Mouse (Mus musculus) megakaryocyte, adult 5-6 weeks (primary cell): Measurements from ENCODE around the gene Morf4l1. TPM values are rescaled to one million over a fixed set of nuclear protein-coding genes. Genes with fewer than 3 reads are reported as not detected.

Experiments
- ATAC-seq: 2 replicates; pipeline ENCODE4 v1.8.0; 2016; ENCODE audit warnings: mild to moderate bottlenecking, inconsistent platforms; ENCODE audit not compliant: poor library complexity, severe bottlenecking
- total RNA-seq, 2 experiments: library from RNA; stranded (forward) in 1 of 2; stranded (reverse) in 1 of 2; fragments of 153-499, 151-499 nt in 1 of 2; fragments of 221-1000, 200-1000 nt in 1 of 2; gene quantifications; 2 replicates each; pipeline versions ENCODE4 v1.2.3 to v1.2.4; 2015 to 2017

The Morf4l1 gene
- total RNA-seq (2015) (322 and 341 TPM in 2 replicates), total RNA-seq (2017) (148 and 202 TPM in 2 replicates)

GRCm38 (mm10) chr9:90114567-90115307 is at the start of gene Morf4l1:
Gene Morf4l1, minus strand, starts transcription at chr9:90114774.
- peak; percentile 86 for ATAC-seq

- ATAC-seq: peak; percentile 45
Observed at GRCm38 (mm10) chr9:90163749-90164095, 49.1 kb upstream of the Morf4l1 start.

GRCm38 (mm10) chr9:90162926-90163748 is 48.6 kb upstream of the Morf4l1 start, which contains the start of gene Adamts7:
Gene Adamts7, plus strand, starts transcription at chr9:90163069.
- ATAC-seq: peak; percentile 41

GRCm38 (mm10) chr9:90162243-90162925 is 47.8 kb upstream of the Morf4l1 start:
- peak; percentile 90 for ATAC-seq

GRCm38 (mm10) chr9:90146869-90147268 is 32.3 kb upstream of the Morf4l1 start:
- ATAC-seq: no peak

- ATAC-seq: no peak
Observed at GRCm38 (mm10) chr9:90145788-90146187, 31.2 kb upstream of the Morf4l1 start.

- no peak for ATAC-seq
Observed at GRCm38 (mm10) chr9:90136678-90136965, 22.0 kb upstream of the Morf4l1 start.

GRCm38 (mm10) chr9:90135963-90136677 is 21.5 kb upstream of the Morf4l1 start:
- no peak for ATAC-seq

GRCm38 (mm10) chr9:90135466-90135865 is 20.9 kb upstream of the Morf4l1 start:
- ATAC-seq: no peak

GRCm38 (mm10) chr9:90133562-90134355 is 19.2 kb upstream of the Morf4l1 start:
- ATAC-seq: no peak

- no peak for ATAC-seq
Observed at GRCm38 (mm10) chr9:90128636-90129201, 14.1 kb upstream of the Morf4l1 start.

GRCm38 (mm10) chr9:90127146-90127545 is 12.6 kb upstream of the Morf4l1 start:
- ATAC-seq: peak; percentile 5; the same call in 1 of the 2 replicates

- ATAC-seq: peak; percentile 93
Observed at GRCm38 (mm10) chr9:90126260-90127010, 11.9 kb upstream of the Morf4l1 start.

- ATAC-seq: no peak
Observed at GRCm38 (mm10) chr9:90125416-90126099, 11.0 kb upstream of the Morf4l1 start.

- no peak for ATAC-seq
Observed at GRCm38 (mm10) chr9:90124873-90125245, 10.3 kb upstream of the Morf4l1 start.

- ATAC-seq: no peak
Observed at GRCm38 (mm10) chr9:90124156-90124872, 9.7 kb upstream of the Morf4l1 start.

- ATAC-seq: no peak
Observed at GRCm38 (mm10) chr9:90122246-90122740, 7.7 kb upstream of the Morf4l1 start.

GRCm38 (mm10) chr9:90117234-90117633 is 2.7 kb upstream of the Morf4l1 start:
- no peak for ATAC-seq
